ENCODE assay signal across 13 mouse cellular contexts in the genomic region with DNA sequence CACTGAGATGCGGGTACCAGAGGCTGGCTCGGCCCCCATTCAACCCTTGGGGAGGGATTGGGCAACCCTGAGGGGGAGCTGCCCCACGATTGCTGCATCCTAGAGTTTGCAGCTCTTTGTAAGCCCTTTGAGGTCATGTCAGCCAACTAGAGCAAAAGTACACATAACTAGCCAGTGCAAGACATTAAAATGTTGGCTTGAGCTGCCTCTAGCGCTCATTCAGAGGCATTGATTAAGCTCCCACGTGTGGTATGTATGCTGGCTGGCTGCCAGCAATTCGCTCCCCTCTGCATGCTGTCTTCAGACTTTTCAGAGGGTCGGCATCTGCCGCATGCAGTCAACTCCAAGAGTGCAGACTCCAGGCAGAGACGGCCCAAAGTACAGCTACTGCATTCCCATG. TPM values are rescaled to one million over a fixed set of nuclear protein-coding genes. Genes with fewer than 3 reads are reported as not detected.
DNase-seq lines count a peak whose midpoint lies in the region; ATAC-seq lines count a peak whose summit lies in the region.
"Had no signal": no experiment of that assay in that cellular context is flagged by ENCODE, and none has a peak within 500 bp of the region (broad histone marks: within the 10 kb centered on the region; RNA-seq: fewer than 3 reads in every experiment).

No protein-coding gene starts in this region.

- no peak overlapping the region for H3K4me3 ChIP-seq in hindbrain, embryonic 16.5 days (ENCODE audit: low read length)
- H3K4me3 ChIP-seq: heart, embryonic 12.5 days had no signal

- H3K27ac ChIP-seq in hindbrain, embryonic 16.5 days (ENCODE audit: low read depth, low read length): no peak overlapping the region

- H3K4me2 ChIP-seq in hindbrain, embryonic 16.5 days (ENCODE audit: low read length): no peak overlapping the region
- H3K4me2 ChIP-seq: heart, embryonic 12.5 days had no signal

- no peaks in the 10 kb centered on the region for H3K27me3 ChIP-seq in hindbrain, embryonic 16.5 days (replicated peaks; ENCODE audit: control insufficient read depth, insufficient read depth, low read length)
- H3K27me3 ChIP-seq: heart, embryonic 12.5 days had no signal

- ATAC-seq in hindbrain, embryonic 16.5 days: peak; percentile 80
- ATAC-seq: liver, postnatal 0 days had no signal

- peaks cover 11% of the 10 kb centered on the region for H3K36me3 ChIP-seq in hindbrain, embryonic 16.5 days (ENCODE audit: control insufficient read depth, insufficient read depth, low read length)

- H3K9ac ChIP-seq in hindbrain, embryonic 16.5 days (ENCODE audit: low read depth, low read length): no peak overlapping the region
- H3K9ac ChIP-seq: heart, embryonic 12.5 days; liver, postnatal 0 days had no signal

- no peaks in the 10 kb centered on the region for H3K9me3 ChIP-seq in hindbrain, embryonic 16.5 days (ENCODE audit: control insufficient read depth, low read length)
- H3K9me3 ChIP-seq: heart, embryonic 12.5 days had no signal

- peak; percentile 20 for DNase-seq in embryo, embryonic 11.5 days (ENCODE audit: low read depth, low spot score)
- DNase-seq in embryo, embryonic 11 days: no peak
- peak; percentile 60 to 70 for DNase-seq in right cerebral cortex, postnatal 10 days (ENCODE audit: low spot score in 2 of 2)
- no peak for DNase-seq in right cerebral cortex, postnatal 25 days
- DNase-seq in retina, postnatal 1 day: peak; percentile 58
- DNase-seq in layer of hippocampus, adult 11-12 months (ENCODE audit: low spot score): no peak
- DNase-seq in frontal cortex, postnatal 14 days (ENCODE audit: low spot score in 2 of 2): no peak
- DNase-seq: adrenal gland, adult 8-10 months; cerebellum, adult 11-12 months; kidney, postnatal 14 days; liver, postnatal 0 days had no signal

- WGBS in hindbrain, embryonic 16.5 days: 27% methylated on average over 9 of the region's 9 CpGs

- H3K4me1 ChIP-seq in hindbrain, embryonic 16.5 days (ENCODE audit: control insufficient read depth, insufficient read depth, low read depth, low read length): peaks cover 6% of the 10 kb centered on the region; the same call in 1 of the 2 replicates

RNA-seq across cellular contexts. Expression of a gene that starts 15.8 kb away (rescaled TPM):
- 47.3 and 48.2 TPM in 2 replicates for polyA plus RNA-seq in hindbrain, embryonic 16.5 days (2015; fragmentation: Nextera tagmentation; extraction: Ambion mirVana)

RNA-seq across cellular contexts. Expression of a gene that starts 48.5 kb away (rescaled TPM):
- 20.9 and 23.2 TPM in 2 replicates for polyA plus RNA-seq in hindbrain, embryonic 16.5 days (2015; fragmentation: Nextera tagmentation; extraction: Ambion mirVana)

Comparison
In these comparisons a context has a peak if more than half of its experiments do, and no peak if none do; other contexts are left out.
1. DNase-seq: peak in embryo, embryonic 11.5 days (single experiment), right cerebral cortex, postnatal 10 days (2 of 2) and retina, postnatal 1 day (single experiment); none in embryo, embryonic 11 days (single experiment), right cerebral cortex, postnatal 25 days (single experiment), layer of hippocampus, adult 11-12 months (single experiment) and frontal cortex, postnatal 14 days (0 of 2).